Mouse (Mus musculus): ENCODE results near the gene B3gat1.

GRCm38 (mm10) chr9:26805935-26806666 lies 72.6 kb downstream of the B3gat1 start, which contains the start of gene Glb1l2:
- TF ChIP-seq CTCF (IDR thresholded peaks at IDR 0.05; ENCODE audit: low read depth) (peak; percentile 51), EP300 (optimal IDR thresholded peaks at IDR 0.05) (no peak)
